Mouse (Mus musculus) inflammation-experienced regulatory T-cells, adult 6 months (primary cell): ENCODE data around the gene Igfbp7. TPM values are rescaled to one million over a fixed set of nuclear protein-coding genes. Genes with fewer than 3 reads are reported as not detected.

ENCODE experiments used
- ATAC-seq: one replicate; pipeline ENCODE4 v1.8.0; 2017
- polyA plus RNA-seq, 3 experiments: library from polyadenylated mRNA; unstranded; fragments of 100-300 nt; shearing (Covaris generic); gene quantifications; one replicate each; pipeline ENCODE4 v1.2.1; 2017

The Igfbp7 gene
- polyA plus RNA-seq, 3 experiments from 2014 or later, result 0.32 to 0.83 TPM; not detected in 1

- ATAC-seq, result no peak
These were observed 57.7 kb downstream of the Igfbp7 start for GRCm38 (mm10) chr5:77349971-77350658.

GRCm38 (mm10) chr5:77348901-77349300 lies 58.9 kb downstream of the Igfbp7 start:
- no peak for ATAC-seq

- ATAC-seq, result no peak
These were observed 67.8 kb downstream of the Igfbp7 start for GRCm38 (mm10) chr5:77340033-77340432.

- peak; percentile 54 for ATAC-seq
These were observed 77.7 kb downstream of the Igfbp7 start for GRCm38 (mm10) chr5:77330154-77330553.

- ATAC-seq, result no peak
These were observed 82.9 kb downstream of the Igfbp7 start for GRCm38 (mm10) chr5:77324936-77325335.

GRCm38 (mm10) chr5:77314986-77315385 lies 92.9 kb downstream of the Igfbp7 start:
- no peak for ATAC-seq

- no peak for ATAC-seq
These were observed 93.6 kb downstream of the Igfbp7 start for GRCm38 (mm10) chr5:77314206-77314605.

- peak; percentile 89 for ATAC-seq
These were observed 97.7 kb downstream of the Igfbp7 start, which contains the start of the genes Noa1 and Polr2b for GRCm38 (mm10) chr5:77309924-77310772. Gene Noa1 (minus strand): TSS chr5:77310084. Gene Polr2b (plus strand): TSS chr5:77310147.

GRCm38 (mm10) chr5:77309051-77309906 lies 98.6 kb downstream of the Igfbp7 start:
- peak; percentile 51 for ATAC-seq

GRCm38 (mm10) chr5:77307821-77308553 lies 99.9 kb downstream of the Igfbp7 start:
- ATAC-seq, result no peak

- no peak for ATAC-seq
These were observed 106.4 kb downstream of the Igfbp7 start for GRCm38 (mm10) chr5:77301296-77301903.

- no peak for ATAC-seq
These were observed 108.4 kb downstream of the Igfbp7 start for GRCm38 (mm10) chr5:77299486-77299885.

Other genes with a start within 250 kb of the Igfbp7 start
- gene Spink2, start 196.6 kb downstream of the Igfbp7 start, polyA plus RNA-seq, result under 1 TPM in 1 of 3 experiments, not detected in 2; 0.63 TPM
- gene Rest, start 142.6 kb downstream of the Igfbp7 start, polyA plus RNA-seq, result 10 to 100 TPM; 11.8 to 18.0 (median 17.7) TPM
- gene Noa1, start 98.0 kb downstream of the Igfbp7 start, polyA plus RNA-seq, result 1 to 10 TPM; 4.3 to 6.2 (median 4.8) TPM
- 10 to 100 TPM; 51.5 to 53.3 (median 51.6) TPM for gene Polr2b, start 97.9 kb downstream of the Igfbp7 start, polyA plus RNA-seq